Mouse (Mus musculus) spleen, postnatal 36 days (tissue): Measurements from ENCODE around the gene Ggn.
"Not testable (repeated sequence)": the region's sequence is repeated elsewhere in the genome, so short reads cannot be mapped to it uniquely, and the experiment has no call there.

ENCODE experiments used
- DNase-seq, 2 experiments: peaks; one replicate each; pipeline ENCODE4 v3.0.0; 2022; ENCODE audit warnings: low spot score in 2 of 2, mixed read lengths in 1 of 2

Ggn gene

GRCm38 (mm10) chr7:29170066-29170754, at the start of gene Ggn, which contains the start of gene Spred3:
Gene Ggn, plus strand, starts transcription at chr7:29170210.
Gene Spred3, minus strand, starts transcription at chr7:29170411.
- peak; percentile 41 to 58 for DNase-seq

GRCm38 (mm10) chr7:29122821-29123220, 47.2 kb upstream of the Ggn start:
- no peak for DNase-seq

GRCm38 (mm10) chr7:29123531-29124358, 46.3 kb upstream of the Ggn start:
- no peak for DNase-seq

- DNase-seq = peak; percentile 35 to 46
These were observed 45.0 kb upstream of the Ggn start, which contains the start of gene Ryr1 for GRCm38 (mm10) chr7:29124970-29125369. Gene Ryr1, minus strand, starts transcription at chr7:29125179.

- DNase-seq = peak; percentile 67 to 72
These were observed 43.7 kb upstream of the Ggn start for GRCm38 (mm10) chr7:29126173-29126915.

- DNase-seq = peak in 1 of 2 experiments; percentile 24
These were observed 41.3 kb upstream of the Ggn start for GRCm38 (mm10) chr7:29128725-29129124.

- DNase-seq = no peak
These were observed 35.8 kb upstream of the Ggn start for GRCm38 (mm10) chr7:29134230-29134629.

GRCm38 (mm10) chr7:29134693-29135386, 35.2 kb upstream of the Ggn start, which contains the start of gene Rasgrp4:
Gene Rasgrp4, plus strand, starts transcription at chr7:29134851.
- DNase-seq = peak; percentile 80 to 82

- DNase-seq = no peak
These were observed 32.6 kb upstream of the Ggn start for GRCm38 (mm10) chr7:29137429-29137828.

- not testable (repeated sequence) for DNase-seq
These were observed 30.8 kb upstream of the Ggn start for GRCm38 (mm10) chr7:29139237-29139636.

GRCm38 (mm10) chr7:29141416-29141815, 28.6 kb upstream of the Ggn start:
- DNase-seq = peak; percentile 47

- peak in 1 of 2 experiments; percentile 26 for DNase-seq
These were observed 26.0 kb upstream of the Ggn start for GRCm38 (mm10) chr7:29144006-29144405.

GRCm38 (mm10) chr7:29146625-29147367, 23.2 kb upstream of the Ggn start:
- DNase-seq = no peak

- DNase-seq = no peak
These were observed 21.2 kb upstream of the Ggn start for GRCm38 (mm10) chr7:29148771-29149170.

- DNase-seq = no peak
These were observed 18.5 kb upstream of the Ggn start for GRCm38 (mm10) chr7:29151486-29151885.

- no peak for DNase-seq
These were observed 15.8 kb upstream of the Ggn start for GRCm38 (mm10) chr7:29154018-29154720.

- DNase-seq = peak; percentile 86 to 88
These were observed 14.7 kb upstream of the Ggn start for GRCm38 (mm10) chr7:29155196-29155837.

GRCm38 (mm10) chr7:29155838-29156782, 13.9 kb upstream of the Ggn start, which contains the start of gene Fam98c:
Gene Fam98c, minus strand, starts transcription at chr7:29156234.
- DNase-seq = peak; percentile 68 to 69
